Comparison of ENCODE assay signal across 8 mouse cellular contexts in genomic region chr19:46304908-46305333, GRCm38 (mm10). TPM values are rescaled to one million over a fixed set of nuclear protein-coding genes. Genes with fewer than 3 reads are reported as not detected.
A peak's percentile ranks its signal among the peaks of the same experiment; 100 is the strongest.
DNase-seq lines count a peak whose midpoint lies in the region; ATAC-seq and TF ChIP-seq lines count a peak whose summit lies in the region.

No protein-coding gene starts in this region.

- H3K36me3 ChIP-seq in heart, embryonic 16.5 days (ENCODE audit: control insufficient read depth, insufficient read depth), result peaks cover 10% of the 10 kb centered on the region
- H3K36me3 ChIP-seq in limb, embryonic 15.5 days, result peaks cover 16% of the 10 kb centered on the region; the same call in 1 of the 2 replicates

- H3K27me3 ChIP-seq in heart, embryonic 16.5 days (ENCODE audit: control insufficient read depth, insufficient read depth, low read length), result peaks cover 9% of the 10 kb centered on the region
- H3K27me3 ChIP-seq in limb, embryonic 15.5 days, result peaks cover 22% of the 10 kb centered on the region

- peak overlapping the region; percentile 86 for H3K4me3 ChIP-seq in heart, embryonic 16.5 days (ENCODE audit: low read length)
- peak overlapping the region; percentile 71 for H3K4me3 ChIP-seq in limb, embryonic 15.5 days
- H3K4me3 ChIP-seq in olfactory bulb, adult 2 months (ENCODE audit: insufficient read depth, low read depth, low read length), result peak overlapping the region; percentile 57

- H3K27ac ChIP-seq in heart, embryonic 16.5 days (ENCODE audit: low read length), result peak overlapping the region; percentile 84
- peak overlapping the region; percentile 80 for H3K27ac ChIP-seq in limb, embryonic 15.5 days
- H3K27ac ChIP-seq in olfactory bulb, adult 2 months (ENCODE audit: insufficient read depth, low read depth, low read length), result no peak overlapping the region

- peak overlapping the region; percentile 86 for H3K9ac ChIP-seq in heart, embryonic 16.5 days (ENCODE audit: low read length)
- H3K9ac ChIP-seq in limb, embryonic 15.5 days, result peak overlapping the region; percentile 37

- 0% methylated on average over 34 of the region's 34 CpGs for WGBS in heart, embryonic 16.5 days
- under 1% methylated on average over 34 of the region's 34 CpGs for WGBS in limb, embryonic 15.5 days
- 2% methylated on average over 34 of the region's 34 CpGs for WGBS in olfactory bulb, adult 2 months

- H3K4me1 ChIP-seq in heart, embryonic 16.5 days (ENCODE audit: control insufficient read depth, insufficient read depth, low read length), result peaks cover 20% of the 10 kb centered on the region
- peaks cover 40% of the 10 kb centered on the region for H3K4me1 ChIP-seq in limb, embryonic 15.5 days
- H3K4me1 ChIP-seq in olfactory bulb, adult 2 months (ENCODE audit: control insufficient read depth, insufficient read depth, low read length), result peaks cover 28% of the 10 kb centered on the region

- no peak for TF ChIP-seq POLR2A in olfactory bulb, adult 2 months (IDR thresholded peaks at IDR 0.05; ENCODE audit: insufficient read depth, low read depth, low read length)

- no peak for TF ChIP-seq CTCF in olfactory bulb, adult 2 months (IDR thresholded peaks at IDR 0.05; ENCODE audit: insufficient read depth, low read depth, low read length)

- no peaks in the 10 kb centered on the region for H3K9me3 ChIP-seq in heart, embryonic 16.5 days (replicated peaks; ENCODE audit: control insufficient read depth, low read length)
- no peaks in the 10 kb centered on the region for H3K9me3 ChIP-seq in limb, embryonic 15.5 days

- ATAC-seq in heart, embryonic 16.5 days (replicated peaks; ENCODE audit: extremely low read depth, insufficient read depth, low FRiP score), result peak; percentile 42
- peak; percentile 16 for ATAC-seq in erythroblast, adult 5-6 weeks (replicated peaks; ENCODE audit: low FRiP score, poor library complexity, severe bottlenecking)
- peak; percentile 22; the same call in 1 of the 2 replicates for ATAC-seq in limb, embryonic 15.5 days (ENCODE audit: insufficient number of reproducible peaks, low FRiP score, low TSS enrichment, low read depth)

- DNase-seq in heart, adult 9 months (ENCODE audit: low spot score in 2 of 2), result no peak
- DNase-seq in MN1 (ENCODE audit: low spot score), result peak; percentile 38
- no peak for DNase-seq in right cerebral cortex, postnatal 36 days (ENCODE audit: low spot score in 2 of 2)
- DNase-seq in c-Kit-positive CD71-positive TER-119-positive erythroid progenitor cells, embryonic 14.5 days (ENCODE audit: low spot score), result no peak

- peak overlapping the region; percentile 73 for H3K4me2 ChIP-seq in heart, embryonic 16.5 days (ENCODE audit: low read depth, low read length)
- H3K4me2 ChIP-seq in limb, embryonic 15.5 days, result peak overlapping the region; percentile 98

RNA-seq across cellular contexts. Expression of gene Nfkb2, which starts 0.8 kb away (rescaled TPM):
- 13.3 and 14.1 TPM in 2 replicates for polyA plus RNA-seq in heart, embryonic 16.5 days (2015; fragmentation: Nextera tagmentation; extraction: Ambion mirVana)
- total RNA-seq in erythroblast, adult 5-6 weeks (2015; ENCODE audit: low replicate concordance), result 0.96 and 1.0 TPM in 2 replicates
- total RNA-seq in erythroblast, adult 5-6 weeks (2017; ENCODE audit: low replicate concordance), result 2.8 and 3.1 TPM in 2 replicates
- 11.4 and 13.5 TPM in 2 replicates for polyA plus RNA-seq in limb, embryonic 15.5 days (2015; fragmentation: Nextera tagmentation; extraction: Ambion mirVana)
- not detected in 2 replicates for polyA plus RNA-seq in olfactory bulb, adult 2 months (2012; ENCODE audit: insufficient read depth, insufficient read length, low replicate concordance, missing spikeins)

RNA-seq across cellular contexts. Expression of gene Psd, which starts 22.0 kb away (rescaled TPM):
- 4.1 and 5.1 TPM in 2 replicates for polyA plus RNA-seq in heart, embryonic 16.5 days (2015; fragmentation: Nextera tagmentation; extraction: Ambion mirVana)
- 0.63 TPM in 1 of 2 replicates, not detected in the other for total RNA-seq in erythroblast, adult 5-6 weeks (2015; ENCODE audit: low replicate concordance)
- 0.70 TPM in 1 of 2 replicates, not detected in the other for total RNA-seq in erythroblast, adult 5-6 weeks (2017; ENCODE audit: low replicate concordance)
- polyA plus RNA-seq in limb, embryonic 15.5 days (2015; fragmentation: Nextera tagmentation; extraction: Ambion mirVana), result 5.5 and 5.8 TPM in 2 replicates
- polyA plus RNA-seq in olfactory bulb, adult 2 months (2012; ENCODE audit: insufficient read depth, insufficient read length, low replicate concordance, missing spikeins), result not detected in 2 replicates

RNA-seq across cellular contexts. Expression of gene Fbxl15, which starts 23.1 kb away (rescaled TPM):
- polyA plus RNA-seq in heart, embryonic 16.5 days (2015; fragmentation: Nextera tagmentation; extraction: Ambion mirVana), result 11.0 and 12.8 TPM in 2 replicates
- total RNA-seq in erythroblast, adult 5-6 weeks (2015; ENCODE audit: low replicate concordance), result not detected in 2 replicates
- total RNA-seq in erythroblast, adult 5-6 weeks (2017; ENCODE audit: low replicate concordance), result not detected in 2 replicates
- polyA plus RNA-seq in limb, embryonic 15.5 days (2015; fragmentation: Nextera tagmentation; extraction: Ambion mirVana), result 12.8 and 13.2 TPM in 2 replicates
- polyA plus RNA-seq in olfactory bulb, adult 2 months (2012; ENCODE audit: insufficient read depth, insufficient read length, low replicate concordance, missing spikeins), result not detected in 2 replicates

RNA-seq across cellular contexts. Expression of gene Cuedc2, which starts 33.6 kb away (rescaled TPM):
- 142 and 150 TPM in 2 replicates for polyA plus RNA-seq in heart, embryonic 16.5 days (2015; fragmentation: Nextera tagmentation; extraction: Ambion mirVana)
- total RNA-seq in erythroblast, adult 5-6 weeks (2015; ENCODE audit: low replicate concordance), result 8.1 and 8.4 TPM in 2 replicates
- total RNA-seq in erythroblast, adult 5-6 weeks (2017; ENCODE audit: low replicate concordance), result 23.6 and 39.4 TPM in 2 replicates
- polyA plus RNA-seq in limb, embryonic 15.5 days (2015; fragmentation: Nextera tagmentation; extraction: Ambion mirVana), result 150 and 176 TPM in 2 replicates
- not detected in 2 replicates for polyA plus RNA-seq in olfactory bulb, adult 2 months (2012; ENCODE audit: insufficient read depth, insufficient read length, low replicate concordance, missing spikeins)

RNA-seq across cellular contexts. Expression of gene Mfsd13a, which starts 36.0 kb away (rescaled TPM):
- 6.0 TPM in 2 replicates for polyA plus RNA-seq in heart, embryonic 16.5 days (2015; fragmentation: Nextera tagmentation; extraction: Ambion mirVana)
- 5.4 and 9.6 TPM in 2 replicates for total RNA-seq in erythroblast, adult 5-6 weeks (2015; ENCODE audit: low replicate concordance)
- total RNA-seq in erythroblast, adult 5-6 weeks (2017; ENCODE audit: low replicate concordance), result 1.4 and 1.8 TPM in 2 replicates
- 3.1 and 3.6 TPM in 2 replicates for polyA plus RNA-seq in limb, embryonic 15.5 days (2015; fragmentation: Nextera tagmentation; extraction: Ambion mirVana)
- polyA plus RNA-seq in olfactory bulb, adult 2 months (2012; ENCODE audit: insufficient read depth, insufficient read length, low replicate concordance, missing spikeins), result not detected in 2 replicates

Comparison
In these comparisons a context has a peak if more than half of its experiments do, and no peak if none do; other contexts are left out.
1. RNA of gene Fbxl15, which starts 23.1 kb away (polyA plus RNA-seq): 11.0 to 12.8 TPM in heart, embryonic 16.5 days and 12.8 to 13.2 TPM in limb, embryonic 15.5 days; not detected in olfactory bulb, adult 2 months; every median in the first group is over 10 times any median in the second.
2. Peak in every context shown above with its lines, with median percentiles within 50 percentile points of each other: ATAC-seq and H3K4me3 ChIP-seq.